Mouse (Mus musculus) heart, postnatal 0 days (tissue): ENCODE measurements around the gene Slc22a12. TPM values are rescaled to one million over a fixed set of nuclear protein-coding genes. Genes with fewer than 3 reads are reported as not detected.
A peak's percentile ranks its signal among the peaks of the same experiment; 100 is the strongest.

Experiments used
- ATAC-seq: fragments of 200-750 bp; cut with Nextera tagmentation; 2 replicates; pipeline ENCODE4 v1.8.0; 2017; ENCODE audit warnings: low read depth, moderate number of reproducible peaks, moderate library complexity; ENCODE audit not compliant: insufficient read depth
- DNase-seq: peaks from one replicate; pipeline ENCODE4 v3.0.0-alpha.2; 2016; ENCODE audit warnings: low spot score
- H3K27ac ChIP-seq: fragments of 300-500 bp; sonication (generic); 2 replicates; pipeline ENCODE4 v1.5.1; 2014; ENCODE audit warnings: low read depth, mild to moderate bottlenecking
- H3K27me3 ChIP-seq: fragments of 300-500 bp; sonication (generic); 2 replicates; pipeline ENCODE4 v1.6.1; 2014; ENCODE audit warnings: low read length, mixed read lengths; ENCODE audit not compliant: control insufficient read depth, insufficient read depth
- H3K36me3 ChIP-seq: fragments of 300-500 bp; sonication (generic); replicated peaks from 2 replicates; pipeline ENCODE4 v1.6.1; 2014; ENCODE audit warnings: low read length, mixed read lengths; ENCODE audit not compliant: control insufficient read depth, insufficient read depth
- H3K4me1 ChIP-seq: fragments of 300-500 bp; sonication (generic); 2 replicates; pipeline ENCODE4 v1.6.1; 2014; ENCODE audit warnings: antibody characterized with exemption; ENCODE audit not compliant: control insufficient read depth, insufficient read depth
- H3K4me2 ChIP-seq: fragments of 300-500 bp; sonication (generic); 2 replicates; pipeline ENCODE4 v1.6.1; 2014; ENCODE audit warnings: low read depth, mild to moderate bottlenecking, low read length, moderate library complexity
- H3K4me3 ChIP-seq: fragments of 300-500 bp; sonication (generic); 2 replicates; pipeline ENCODE4 v1.5.1; 2014; ENCODE audit warnings: low read depth, low read length
- H3K9ac ChIP-seq: fragments of 300-500 bp; sonication (generic); replicated peaks from 2 replicates; pipeline ENCODE4 v1.6.1; 2014; ENCODE audit warnings: low read depth, low read length, mixed read lengths
- H3K9me3 ChIP-seq: fragments of 300-500 bp; sonication (generic); replicated peaks from 2 replicates; pipeline ENCODE4 v1.6.1; 2016; ENCODE audit warnings: low read length; ENCODE audit not compliant: control insufficient read depth
- CTCF ChIP-seq: IDR thresholded peaks from 2 replicates; pipeline ENCODE4 v1.5.1; 2016; ENCODE audit warnings: antibody characterized with exemption, control low read depth, low read depth
- EP300 ChIP-seq: IDR thresholded peaks from 2 replicates; pipeline ENCODE4 v1.6.1; 2016; ENCODE audit warnings: antibody characterized with exemption, low read depth
- WGBS: fragments of 180-500 bp; shearing (Covaris S2); extraction: QIAGEN DNeasy Blood & Tissue Kit; methylation state at CpG from one replicate; pipeline ENCODE4 v1.1.7; 2014; 5-methylcytosine and 5-hydroxymethylcytosine counted together
- polyA plus RNA-seq: library from polyadenylated mRNA; unstranded; fragments of >200 nt; fragmentation: Nextera tagmentation; extraction: Ambion mirVana; gene quantifications from 2 replicates; pipeline ENCODE4 v1.2.1, GENCODE M21; 2015
- total RNA-seq: library from RNA; depleted of rRNA; stranded (reverse); fragments of >200 nt; gene quantifications from 2 replicates; pipeline ENCODE4 v1.2.3, GENCODE M21; 2014; ENCODE audit warnings: low replicate concordance

Gene Slc22a12
- total and polyA plus RNA-seq, 2 experiments from 2014 or later, result not detected

GRCm38 (mm10) chr19:6495714-6496113, 47.1 kb downstream of the Slc22a12 start:
- Histone ChIP-seq H3K27ac (no peak overlapping the region), H3K9ac (no peak overlapping the region), H3K9me3 (no peaks in the 10 kb centered on the region), H3K36me3 (no peaks in the 10 kb centered on the region), H3K4me3 (no peak overlapping the region), H3K27me3 (peaks cover 90% of the 10 kb centered on the region), H3K4me1 (no peaks in the 10 kb centered on the region), H3K4me2 (no peak overlapping the region)
- 27% methylated on average over 8 of the region's 8 CpGs for WGBS
- DNase-seq (no peak), ATAC-seq (no peak)
- TF ChIP-seq CTCF (no peak), EP300 (no peak)

- peaks cover 90% of the 10 kb centered on the region for H3K27me3 ChIP-seq
- H3K36me3 ChIP-seq, result no peaks in the 10 kb centered on the region
- H3K4me2 ChIP-seq, result no peak overlapping the region
- no peaks in the 10 kb centered on the region for H3K9me3 ChIP-seq
- no peak for DNase-seq
- no peak for ATAC-seq
- TF ChIP-seq EP300 (no peak), CTCF (no peak)
- H3K27ac ChIP-seq, result no peak overlapping the region
- no peak overlapping the region for H3K4me3 ChIP-seq
- 47% methylated on average over 18 of the region's 18 CpGs for WGBS
- no peaks in the 10 kb centered on the region for H3K4me1 ChIP-seq
- no peak overlapping the region for H3K9ac ChIP-seq
Observed at GRCm38 (mm10) chr19:6494504-6495170, 48.2 kb downstream of the Slc22a12 start.

GRCm38 (mm10) chr19:6494032-6494431, 48.8 kb downstream of the Slc22a12 start:
- Histone ChIP-seq H3K9me3 (no peaks in the 10 kb centered on the region), H3K27ac (no peak overlapping the region), H3K27me3 (peaks cover 85% of the 10 kb centered on the region), H3K36me3 (no peaks in the 10 kb centered on the region), H3K4me3 (no peak overlapping the region), H3K9ac (no peak overlapping the region), H3K4me1 (no peaks in the 10 kb centered on the region), H3K4me2 (no peak overlapping the region)
- WGBS, result 49% methylated on average over 5 of the region's 7 CpGs
- ATAC-seq (no peak), DNase-seq (no peak)
- TF ChIP-seq CTCF (no peak), EP300 (no peak)

- no peaks in the 10 kb centered on the region for H3K9me3 ChIP-seq
- WGBS, result 71% methylated on average over 7 of the region's 7 CpGs
- ATAC-seq (no peak), DNase-seq (no peak)
- TF ChIP-seq EP300, result no peak
- no peak for TF ChIP-seq CTCF
- H3K9ac ChIP-seq, result no peak overlapping the region
- no peak overlapping the region for H3K4me2 ChIP-seq
- no peak overlapping the region for H3K4me3 ChIP-seq
- no peaks in the 10 kb centered on the region for H3K36me3 ChIP-seq
- no peaks in the 10 kb centered on the region for H3K4me1 ChIP-seq
- H3K27me3 ChIP-seq, result peaks cover 79% of the 10 kb centered on the region
- H3K27ac ChIP-seq, result no peak overlapping the region
Observed at GRCm38 (mm10) chr19:6493219-6493618, 49.6 kb downstream of the Slc22a12 start.

- Histone ChIP-seq H3K4me1 (no peaks in the 10 kb centered on the region), H3K4me2 (no peak overlapping the region), H3K27ac (no peak overlapping the region), H3K4me3 (no peak overlapping the region), H3K36me3 (no peaks in the 10 kb centered on the region), H3K9me3 (no peaks in the 10 kb centered on the region), H3K27me3 (peaks cover 79% of the 10 kb centered on the region), H3K9ac (no peak overlapping the region)
- ATAC-seq (no peak), DNase-seq (peak; percentile 60)
- WGBS, result 18% methylated on average over 12 of the region's 12 CpGs
- TF ChIP-seq EP300, result no peak
- peak; percentile 67 for TF ChIP-seq CTCF
Observed at GRCm38 (mm10) chr19:6492124-6492523, 50.7 kb downstream of the Slc22a12 start.

GRCm38 (mm10) chr19:6491538-6491937, 51.3 kb downstream of the Slc22a12 start:
- no peak for DNase-seq
- peaks cover 80% of the 10 kb centered on the region for H3K27me3 ChIP-seq

More at GRCm38 (mm10) chr19:6491538-6491937, 51.3 kb downstream of the Slc22a12 start:
- ATAC-seq, result no peak
- Histone ChIP-seq H3K4me1 (no peaks in the 10 kb centered on the region), H3K9ac (no peak overlapping the region), H3K4me2 (no peak overlapping the region), H3K36me3 (no peaks in the 10 kb centered on the region), H3K9me3 (no peaks in the 10 kb centered on the region), H3K4me3 (no peak overlapping the region), H3K27ac (no peak overlapping the region)
- no peak for TF ChIP-seq CTCF
- TF ChIP-seq EP300, result no peak
- WGBS, result 72% methylated on average over 8 of the region's 8 CpGs
